Mouse (Mus musculus) liver, embryonic 14.5 days (tissue): Measurements from ENCODE around the gene Bnc1. TPM values are rescaled to one million over a fixed set of nuclear protein-coding genes. Genes with fewer than 3 reads are reported as not detected.

Source experiments
- ATAC-seq: fragments of 200-750 bp; cut with Nextera tagmentation; 2 replicates; pipeline ENCODE4 v1.8.0; 2017; ENCODE audit warnings: moderate number of reproducible peaks, mild to moderate bottlenecking, moderate library complexity; ENCODE audit not compliant: insufficient read depth
- DNase-seq, 3 experiments: peaks; one replicate each; pipeline ENCODE4 v3.0.0-alpha.2; 2012 to 2013; ENCODE audit warnings: low read depth in 3 of 3, low spot score in 3 of 3
- H3K27ac ChIP-seq: fragments of 300-500 bp; sonication (generic); 2 replicates; pipeline ENCODE4 v1.5.1; 2014; ENCODE audit warnings: moderate library complexity, mild to moderate bottlenecking, control low read depth, inconsistent platforms
- H3K27me3 ChIP-seq: fragments of 300-500 bp; sonication (generic); 2 replicates; pipeline ENCODE4 v1.6.1; 2014; ENCODE audit warnings: mild to moderate bottlenecking, low read length, moderate library complexity; ENCODE audit not compliant: control insufficient read depth, insufficient read depth
- H3K36me3 ChIP-seq: fragments of 300-500 bp; sonication (generic); replicated peaks from 2 replicates; pipeline ENCODE4 v1.6.1; 2014; ENCODE audit warnings: low read depth; ENCODE audit not compliant: control insufficient read depth, insufficient read depth
- H3K4me1 ChIP-seq, 2 experiments: fragments of 200-500 bp in 1 of 2; fragments of 300-500 bp in 1 of 2; sonication (generic) in 1 of 2; replicated peaks; 2 replicates each; pipeline ENCODE4 v1.6.1; 2012 to 2014; ENCODE audit warnings: antibody characterized with exemption in 1 of 2, inconsistent platforms in 1 of 2, low read length in 1 of 2; ENCODE audit not compliant: control insufficient read depth in 2 of 2, insufficient read depth in 2 of 2
- H3K4me2 ChIP-seq: fragments of 300-500 bp; sonication (generic); 2 replicates; pipeline ENCODE4 v1.6.1; 2014; ENCODE audit warnings: low read depth, mild to moderate bottlenecking, control low read depth, moderate library complexity
- H3K4me3 ChIP-seq, 2 experiments: fragments of 200-500 bp in 1 of 2; fragments of 300-500 bp in 1 of 2; sonication (generic) in 1 of 2; 2 replicates each; pipeline ENCODE4 v1.5.1; 2012 to 2014; ENCODE audit warnings: low read depth in 2 of 2, low read length in 2 of 2, mild to moderate bottlenecking in 2 of 2, control low read depth in 1 of 2, inconsistent platforms in 1 of 2, moderate library complexity in 1 of 2; ENCODE audit not compliant: insufficient read depth in 1 of 2
- H3K9ac ChIP-seq: fragments of 300-500 bp; sonication (generic); replicated peaks from 2 replicates; pipeline ENCODE4 v1.6.1; 2014; ENCODE audit warnings: mild to moderate bottlenecking, control low read depth, moderate library complexity
- H3K9me3 ChIP-seq: fragments of 300-500 bp; sonication (generic); 2 replicates; pipeline ENCODE4 v1.6.1; 2016; ENCODE audit warnings: low read length, mixed read lengths; ENCODE audit not compliant: control insufficient read depth
- CTCF ChIP-seq: IDR thresholded peaks from 2 replicates; pipeline ENCODE4 v1.5.1; 2016; ENCODE audit warnings: antibody characterized with exemption, low read depth, control low read depth
- EP300 ChIP-seq: IDR thresholded peaks from 2 replicates; pipeline ENCODE4 v1.6.1; 2016; ENCODE audit warnings: antibody characterized with exemption, low read depth
- WGBS: fragments of 180-500 bp; shearing (Covaris S2); extraction: QIAGEN DNeasy Blood & Tissue Kit; methylation state at CpG from one replicate; pipeline ENCODE4 v1.1.7; 2014; ENCODE audit not compliant: insufficient replicate concordance; 5-methylcytosine and 5-hydroxymethylcytosine counted together
- polyA plus RNA-seq, 2 experiments: library from polyadenylated mRNA; depleted of rRNA in 1 of 2; stranded (reverse) in 1 of 2; unstranded in 1 of 2; fragments of >200 nt; fragmentation: Nextera tagmentation in 1 of 2; extraction: Ambion mirVana in 1 of 2; gene quantifications; 2 replicates each; pipeline versions ENCODE4 v1.2.1 to v1.2.3; 2012 to 2014

Gene Bnc1
- polyA plus RNA-seq, 2 experiments = 0.27 to 0.28 TPM

DNA sequence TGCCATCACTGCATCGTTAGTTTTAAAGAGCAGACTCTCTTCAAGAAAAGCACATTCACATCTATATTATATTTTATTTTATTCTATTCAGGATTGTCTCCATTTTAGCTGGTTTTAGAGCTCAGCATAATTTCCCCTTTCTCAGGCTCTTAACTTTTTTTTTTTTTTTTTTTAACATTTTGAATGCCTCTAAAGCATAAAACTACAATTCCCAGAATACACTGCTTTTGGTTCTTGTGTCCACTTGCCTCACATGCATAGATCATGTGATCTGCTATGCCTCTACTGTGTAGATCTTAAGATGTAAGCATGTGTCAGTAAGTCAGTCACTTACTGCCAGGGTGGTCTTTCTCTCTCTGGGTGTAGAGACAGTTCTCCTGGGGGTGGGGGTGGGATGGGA lies 30.3 kb upstream of the Bnc1 start:
- WGBS = 76% methylated on average over 1 of the region's 1 CpGs
- Histone ChIP-seq H3K9me3 (no peaks in the 10 kb centered on the region), H3K4me3 (no peak overlapping the region), H3K4me1 (peaks cover 0 to 1% of the 10 kb centered on the region in 2 experiments; a peak in 1 of 4 replicates), H3K36me3 (no peaks in the 10 kb centered on the region), H3K27ac (no peak overlapping the region), H3K4me2 (no peak overlapping the region), H3K27me3 (no peaks in the 10 kb centered on the region), H3K9ac (no peak overlapping the region)
- no peak for DNase-seq
- no peak for ATAC-seq
- no peak for TF ChIP-seq CTCF
- no peak for TF ChIP-seq EP300

DNA sequence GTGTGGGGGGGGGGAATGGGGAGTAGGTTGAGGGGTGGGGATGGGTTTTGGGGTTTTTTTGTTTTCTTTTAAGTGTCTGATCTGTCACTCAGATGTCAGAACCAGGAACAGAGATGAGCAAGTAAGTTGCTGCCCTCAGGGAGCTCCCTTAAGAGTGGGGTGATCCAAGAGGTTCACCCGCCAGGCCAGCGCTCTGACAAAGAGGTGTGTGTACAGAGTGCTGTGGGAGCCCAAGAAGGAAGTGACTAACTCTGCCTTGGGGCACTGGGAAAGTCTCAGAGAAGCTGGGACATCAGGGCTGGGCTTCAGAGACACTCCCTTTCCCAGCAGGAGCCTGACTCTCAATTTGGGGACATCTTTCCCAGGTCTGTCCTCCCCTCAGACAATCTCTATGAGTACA lies 25.9 kb upstream of the Bnc1 start:
- Histone ChIP-seq H3K9me3 (no peaks in the 10 kb centered on the region), H3K4me2 (no peak overlapping the region), H3K36me3 (no peaks in the 10 kb centered on the region), H3K9ac (no peak overlapping the region), H3K27ac (no peak overlapping the region), H3K27me3 (no peaks in the 10 kb centered on the region; the same call in 1 of the 2 replicates), H3K4me3 (no peak overlapping the region), H3K4me1 (peaks cover 0 to 2% of the 10 kb centered on the region in 2 experiments; a peak in 1 of 4 replicates)
- no peak for ATAC-seq
- no peak for DNase-seq
- TF ChIP-seq CTCF (no peak), EP300 (no peak)
- 52% methylated on average over 2 of the region's 2 CpGs for WGBS

DNA sequence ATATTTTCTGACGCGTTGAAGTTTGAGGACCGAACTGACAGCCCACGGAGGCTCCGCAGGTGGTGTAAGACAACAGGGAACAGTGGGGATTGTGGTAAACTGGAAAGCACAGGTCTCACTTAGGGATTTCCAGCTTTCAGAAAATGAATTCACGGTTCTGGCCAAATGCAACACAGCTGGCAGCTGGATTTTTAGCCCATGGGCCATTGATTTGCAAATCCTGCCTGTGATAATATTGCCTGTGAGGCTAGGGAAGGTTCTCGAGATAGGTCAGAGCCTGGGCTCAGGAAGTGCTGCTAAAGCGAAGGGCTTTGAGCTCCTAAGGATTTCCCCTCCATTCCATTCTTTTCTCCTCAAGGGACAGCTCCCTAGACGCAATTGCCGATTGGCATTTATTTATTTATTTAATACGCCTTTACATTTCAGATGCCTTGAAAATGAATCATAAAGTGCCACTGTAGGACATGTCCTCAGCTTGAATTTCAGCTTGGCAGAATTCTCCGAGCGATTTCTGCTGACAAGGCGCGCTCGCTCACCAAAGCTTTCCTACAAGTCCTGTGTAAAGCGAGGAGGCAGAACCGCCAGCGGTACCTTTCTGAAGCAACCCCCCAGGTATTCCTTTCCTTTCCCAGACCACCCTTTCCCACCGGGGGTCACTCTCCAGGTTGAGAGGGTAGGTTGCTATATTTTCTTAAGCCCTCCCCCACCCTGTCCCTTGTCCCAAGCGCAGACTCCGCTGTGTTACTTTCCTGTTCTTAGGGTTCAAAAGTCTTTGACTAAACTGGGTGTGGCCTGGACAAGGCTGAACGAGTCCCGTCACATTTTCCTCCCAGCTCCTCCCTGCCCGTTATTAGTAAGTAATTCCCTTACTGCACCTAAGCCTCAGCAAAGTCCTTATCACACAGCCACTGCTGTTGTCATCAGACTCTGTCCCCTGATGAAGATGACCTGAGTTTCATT lies 24.9 kb upstream of the Bnc1 start:
- no peak overlapping the region for H3K4me3 ChIP-seq
- ATAC-seq = no peak
- no peak for DNase-seq

DNA sequence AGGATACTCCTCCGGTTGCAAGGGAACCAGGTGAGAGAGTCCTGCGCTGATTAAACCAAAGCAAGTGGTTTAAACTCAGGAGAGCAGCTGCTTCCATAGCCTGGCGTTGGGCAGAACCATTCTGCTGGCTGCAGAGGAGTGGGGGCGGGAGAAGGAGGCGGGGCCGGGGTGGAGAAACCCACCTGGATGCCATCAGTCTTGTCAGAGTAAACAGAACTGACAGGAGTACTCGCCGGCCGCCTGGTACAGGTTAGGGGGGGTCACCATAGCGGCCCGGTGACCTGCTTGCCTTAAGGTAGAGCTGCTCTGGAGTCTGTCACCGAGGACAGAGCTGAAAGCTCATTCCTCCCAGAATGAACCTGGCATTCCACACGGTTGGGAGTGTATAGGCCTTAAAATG lies 20.4 kb upstream of the Bnc1 start:
- Histone ChIP-seq H3K36me3 (no peaks in the 10 kb centered on the region), H3K9ac (no peak overlapping the region), H3K4me1 (peaks cover 0 to 1% of the 10 kb centered on the region in 2 experiments; a peak in 1 of 4 replicates), H3K27me3 (no peaks in the 10 kb centered on the region; the same call in 1 of the 2 replicates), H3K4me3 (no peak overlapping the region), H3K27ac (no peak overlapping the region), H3K9me3 (no peaks in the 10 kb centered on the region), H3K4me2 (no peak overlapping the region)
- DNase-seq (no peak), ATAC-seq (no peak)
- TF ChIP-seq EP300 (no peak), CTCF (no peak)
- WGBS = 13% methylated on average over 13 of the region's 13 CpGs

More for the DNA sequence above, 24.9 kb upstream of the Bnc1 start:
- TF ChIP-seq EP300 (no peak), CTCF (no peak)
- Histone ChIP-seq H3K27me3 (no peaks in the 10 kb centered on the region; the same call in 1 of the 2 replicates), H3K4me2 (no peak overlapping the region), H3K9ac (no peak overlapping the region), H3K36me3 (no peaks in the 10 kb centered on the region), H3K27ac (no peak overlapping the region), H3K4me1 (peaks cover 0 to 2% of the 10 kb centered on the region in 2 experiments; a peak in 1 of 4 replicates), H3K9me3 (no peaks in the 10 kb centered on the region)
- WGBS = 8% methylated on average over 25 of the region's 25 CpGs
